Mouse (Mus musculus) left cerebral cortex, postnatal 14 days (tissue): ENCODE results near the gene Itprid2. TPM values are rescaled to one million over a fixed set of nuclear protein-coding genes. Genes with fewer than 3 reads are reported as not detected.

Source experiments
- DNase-seq, 2 experiments: peaks; one replicate each; pipeline ENCODE4 v3.0.0; 2021 to 2022; ENCODE audit warnings: low spot score in 2 of 2, mixed read lengths in 1 of 2
- intact Hi-C: fragments of 180-260 bp; cut with DNase I; formaldehyde crosslinking; loops from one replicate; pipeline ENCODE4 v1.15.1; 2025
- total RNA-seq, 2 experiments: library from RNA; stranded (reverse); gene quantifications; 2 replicates each; pipeline ENCODE4 v1.2.3; 2021

Itprid2 gene
- total RNA-seq, 2 experiments from 2014 or later: 26.1 to 28.8 TPM

GRCm38 (mm10) chr2:79638924-79639323 lies 3.8 kb downstream of the Itprid2 start:
- intact Hi-C loops: loop anchor here (5.0 kb wide), 1 partner anchor 127 kb away; no protein-coding TSS in a partner anchor

GRCm38 (mm10) chr2:79646237-79646688 lies 11.1 kb downstream of the Itprid2 start:
- intact Hi-C loops: loop anchor here (10.0 kb wide), 1 partner anchor 129 kb away; no protein-coding TSS in a partner anchor
- peak; percentile 61 to 71 for DNase-seq

More at GRCm38 (mm10) chr2:79638924-79639323, 3.8 kb downstream of the Itprid2 start:
- no peak for DNase-seq

DNA sequence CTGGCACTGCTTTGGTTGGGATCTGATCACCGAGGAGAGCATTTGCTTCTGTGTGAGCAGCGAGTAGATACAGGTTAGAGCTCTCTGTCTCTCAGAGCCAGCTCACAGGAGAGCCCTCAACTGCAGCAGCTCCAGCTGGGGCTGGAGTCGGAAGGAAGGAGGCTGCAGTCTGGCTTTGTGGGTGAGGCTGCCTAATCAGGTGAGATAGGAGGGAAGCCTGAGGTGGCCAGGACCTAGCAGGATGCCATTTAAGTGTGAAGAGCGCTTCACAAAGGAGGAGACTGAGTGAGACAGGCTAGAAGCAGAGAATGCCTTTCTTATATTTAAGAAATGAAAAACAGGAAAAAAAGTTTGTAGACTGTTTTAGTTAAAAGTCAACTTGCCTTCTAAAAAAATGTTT lies 11.9 kb downstream of the Itprid2 start:
- no peak for DNase-seq
- intact Hi-C loops: loop anchor here (10.0 kb wide), 1 partner anchor 128 kb away; no protein-coding TSS in a partner anchor

- DNase-seq: no peak
- intact Hi-C loops: loop anchor here (10.0 kb wide), 1 partner anchor 127 kb away; no protein-coding TSS in a partner anchor
Measured at GRCm38 (mm10) chr2:79647728-79648127, 12.6 kb downstream of the Itprid2 start.

DNA sequence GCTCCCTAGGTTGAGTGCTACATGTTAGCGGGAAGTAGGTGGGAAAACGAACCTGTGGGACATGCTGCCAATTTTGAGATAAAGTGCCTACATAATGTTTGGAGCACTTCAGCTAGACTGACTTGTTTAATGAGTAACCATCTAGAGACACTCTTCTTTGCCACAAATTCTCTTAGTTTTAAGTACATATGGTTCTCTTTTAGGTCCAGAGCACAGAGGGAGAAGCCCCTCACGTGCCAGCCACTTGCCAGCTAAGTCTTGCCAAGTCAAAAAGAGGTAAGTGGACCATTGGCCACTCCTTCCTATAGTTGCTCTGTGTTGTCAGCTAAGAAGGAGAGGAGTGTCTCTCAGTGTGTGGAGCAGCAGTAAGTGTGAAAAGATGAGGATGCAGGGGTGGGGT lies 16.0 kb downstream of the Itprid2 start:
- intact Hi-C loops: no loop called here
- no peak for DNase-seq

GRCm38 (mm10) chr2:79651701-79652100 lies 16.5 kb downstream of the Itprid2 start:
- intact Hi-C loops: no loop called here

GRCm38 (mm10) chr2:79652502-79652901 lies 17.4 kb downstream of the Itprid2 start:
- intact Hi-C loops: no loop called here
- no peak for DNase-seq

More at GRCm38 (mm10) chr2:79651701-79652100, 16.5 kb downstream of the Itprid2 start:
- no peak for DNase-seq

GRCm38 (mm10) chr2:79653093-79653808 lies 18.1 kb downstream of the Itprid2 start:
- DNase-seq: peak; percentile 29 to 49
- intact Hi-C loops: no loop called here

DNA sequence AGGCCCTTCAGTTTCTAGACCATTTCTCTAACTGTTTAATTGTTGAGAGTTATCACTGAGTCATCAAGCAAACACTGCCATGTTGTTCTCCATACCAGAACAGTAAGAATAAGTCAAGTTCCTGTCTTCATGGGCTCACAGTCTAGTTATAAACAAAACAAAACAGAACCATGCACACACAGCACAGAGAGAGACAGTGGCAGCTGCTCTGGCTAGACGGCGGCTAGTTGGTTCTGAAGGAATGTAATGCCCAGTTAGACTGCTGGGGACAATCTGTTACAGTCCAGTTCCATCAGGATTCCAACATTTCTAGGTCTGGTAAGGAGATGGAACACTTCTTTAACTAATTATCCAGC lies 18.6 kb downstream of the Itprid2 start:
- intact Hi-C loops: no loop called here
- DNase-seq: peak in 1 of 2 experiments; percentile 17

DNA sequence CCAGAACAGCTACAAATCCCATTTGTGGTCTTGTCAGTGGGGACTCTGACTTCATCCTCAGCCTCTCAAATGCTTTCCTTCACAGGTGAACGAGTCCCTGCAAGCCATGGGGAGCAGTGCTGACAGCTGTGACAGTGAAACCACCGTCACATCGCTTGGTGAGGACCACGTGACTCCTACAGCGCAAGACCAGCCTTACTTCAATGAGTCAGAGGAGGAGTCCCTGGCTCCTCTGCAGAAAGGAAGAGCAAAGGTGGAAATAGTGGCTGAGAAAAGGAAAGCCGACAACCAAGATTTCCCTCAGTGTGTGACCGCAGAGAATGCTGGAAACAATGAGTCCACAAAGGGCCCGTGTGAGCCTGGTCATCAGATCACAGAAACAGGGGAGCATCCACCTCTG lies 21.9 kb downstream of the Itprid2 start:
- DNase-seq: no peak
- intact Hi-C loops: no loop called here

DNA sequence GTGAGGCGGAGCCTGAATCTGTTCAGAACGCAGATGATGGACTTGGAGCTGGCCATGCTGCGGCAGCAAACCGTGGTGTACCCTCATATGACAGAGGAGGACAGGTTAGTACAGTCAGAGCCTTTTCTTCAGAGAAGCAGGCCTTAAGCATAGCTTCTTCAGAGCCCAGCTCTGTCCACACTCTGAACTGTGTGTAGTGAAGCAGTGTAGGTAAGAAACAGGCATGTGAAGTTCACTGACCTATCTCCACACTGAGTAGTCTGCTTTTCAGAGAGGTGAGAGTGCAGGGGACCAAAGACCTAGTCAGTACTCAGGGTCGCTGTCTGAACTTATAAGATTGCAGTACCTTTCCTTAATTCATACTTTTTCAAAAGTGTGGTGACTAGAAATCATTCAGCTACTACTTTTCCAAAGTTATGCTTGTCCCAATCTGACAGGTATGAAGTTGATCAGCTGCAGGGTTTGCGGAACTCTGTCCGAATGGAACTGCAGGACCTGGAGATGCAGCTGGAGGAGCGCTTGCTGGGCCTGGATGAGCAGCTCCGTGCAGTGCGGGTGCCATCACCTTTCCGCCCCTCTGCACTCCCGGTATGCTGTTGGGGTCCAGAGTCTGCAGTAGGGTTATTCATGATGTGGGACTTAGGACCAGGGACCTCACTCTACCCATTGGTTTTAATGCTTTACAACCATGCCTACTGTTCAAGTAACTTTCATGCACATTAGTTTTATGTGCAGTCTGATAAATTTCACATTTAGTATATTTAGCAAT lies 25.4 kb downstream of the Itprid2 start:
- intact Hi-C loops: no loop called here
- no peak for DNase-seq

DNA sequence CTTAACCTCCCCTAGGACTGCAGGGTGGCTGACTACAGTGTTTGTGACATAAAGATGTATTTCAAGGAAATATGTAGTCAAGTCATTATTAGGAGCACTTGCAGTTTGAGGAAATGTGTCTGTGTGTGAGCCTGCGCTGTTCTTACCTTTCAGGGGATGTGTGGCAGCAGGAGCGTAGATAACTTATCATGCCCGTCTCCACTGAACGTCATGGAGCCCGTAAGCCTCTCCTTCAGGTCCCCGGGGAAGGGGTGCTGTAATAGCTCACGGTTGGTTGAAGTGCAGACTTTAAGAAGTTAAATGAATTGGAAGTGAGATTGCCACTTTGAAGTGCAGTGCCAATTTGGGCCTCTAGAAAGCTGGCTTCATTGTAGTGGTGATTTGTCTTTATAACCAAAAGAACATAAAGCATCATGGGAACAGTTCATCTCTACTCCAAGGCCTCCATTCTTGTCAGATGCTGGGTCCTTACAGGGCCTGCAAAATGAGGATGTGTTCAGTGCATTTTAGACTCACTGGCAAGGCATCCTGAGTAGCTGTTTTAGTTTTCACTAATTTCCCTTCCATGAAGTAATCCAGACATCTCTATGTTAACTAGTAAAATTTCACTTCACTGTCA lies 26.4 kb downstream of the Itprid2 start:
- DNase-seq: no peak
- intact Hi-C loops: no loop called here

DNA sequence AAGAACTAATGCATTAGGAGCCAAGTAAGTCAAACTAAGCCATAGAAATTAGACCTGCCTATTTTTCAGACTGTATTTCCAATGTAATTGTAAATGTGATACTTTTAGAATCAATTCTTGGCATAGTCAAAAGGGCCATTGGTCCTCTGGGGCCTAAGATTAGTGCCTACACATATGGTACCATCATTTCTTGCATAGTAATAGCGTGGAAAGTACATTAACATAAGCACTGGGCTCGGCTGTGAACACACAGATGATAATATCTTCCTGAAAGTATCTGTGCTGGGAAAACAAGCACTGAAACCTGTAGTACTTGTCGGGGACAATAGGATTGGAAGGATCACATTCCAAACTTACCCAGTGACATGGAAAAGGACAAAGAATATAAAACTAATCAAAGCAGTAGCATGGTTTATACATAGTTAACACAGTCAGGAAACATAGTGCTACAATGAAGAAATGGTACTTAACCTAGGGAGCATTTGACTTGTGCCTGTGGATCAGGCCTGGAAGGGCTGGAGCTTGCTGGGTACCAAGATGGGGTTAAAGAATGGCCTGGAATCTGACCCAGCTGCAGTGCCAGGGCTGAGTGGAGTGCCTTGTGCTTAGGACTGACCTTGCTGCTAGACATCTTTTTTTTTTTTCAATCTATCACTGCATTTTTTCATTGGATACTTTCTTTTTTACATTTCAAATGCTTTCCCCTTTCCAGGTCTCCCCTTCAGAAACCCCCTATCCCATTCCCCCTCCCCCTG lies 29.6 kb downstream of the Itprid2 start:
- intact Hi-C loops: no loop called here
- DNase-seq: no peak

DNA sequence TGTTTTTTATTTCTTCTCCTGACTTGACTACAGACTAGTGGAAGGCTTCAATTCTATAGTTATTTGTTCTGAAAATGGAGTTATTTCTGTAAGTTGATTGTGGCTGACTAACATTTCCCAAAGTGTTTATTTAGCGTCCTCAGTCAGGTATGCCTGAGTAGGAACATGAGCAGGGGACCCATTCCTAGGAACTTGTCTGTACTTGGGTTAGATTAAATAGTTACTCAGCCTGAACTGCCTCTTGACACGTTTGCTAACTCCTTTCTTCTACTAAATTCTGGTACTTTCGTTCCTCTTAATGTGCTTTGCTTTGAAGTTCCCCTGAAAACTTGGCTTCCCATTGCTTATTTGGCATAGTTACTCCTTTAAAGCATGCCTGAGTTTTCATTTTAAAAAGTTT lies 30.3 kb downstream of the Itprid2 start:
- intact Hi-C loops: no loop called here
- DNase-seq: no peak

GRCm38 (mm10) chr2:79675266-79675665 lies 40.1 kb downstream of the Itprid2 start:
- no peak for DNase-seq
- intact Hi-C loops: no loop called here

DNA sequence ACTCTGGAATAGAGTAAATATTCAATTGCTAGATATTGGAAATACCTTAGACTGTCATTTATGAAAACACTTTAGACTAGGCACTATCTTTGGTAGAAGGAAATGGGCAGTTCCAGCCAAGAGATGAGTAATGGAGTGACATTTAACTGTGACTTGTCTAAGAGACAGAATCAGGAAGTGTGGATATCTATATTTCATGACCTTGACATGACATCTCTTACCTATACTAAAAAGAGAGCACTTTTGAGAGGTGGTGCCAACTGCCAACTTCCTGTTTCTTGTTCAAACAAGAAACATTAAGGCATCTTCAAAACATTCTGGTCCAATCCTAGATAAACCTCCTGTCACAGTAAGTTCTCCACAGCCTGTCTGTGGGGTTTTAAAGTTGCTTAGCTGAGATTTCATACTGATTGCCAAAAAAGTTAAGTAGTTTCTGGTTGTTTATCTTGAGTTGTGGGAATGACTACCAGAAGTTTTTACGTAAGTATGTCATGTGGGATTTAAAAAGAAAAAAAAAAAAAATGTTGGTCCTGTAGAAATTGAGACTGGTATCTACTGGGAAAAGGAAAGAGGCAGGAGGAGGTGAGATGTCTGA lies 42.6 kb downstream of the Itprid2 start:
- DNase-seq: no peak
- intact Hi-C loops: no loop called here

DNA sequence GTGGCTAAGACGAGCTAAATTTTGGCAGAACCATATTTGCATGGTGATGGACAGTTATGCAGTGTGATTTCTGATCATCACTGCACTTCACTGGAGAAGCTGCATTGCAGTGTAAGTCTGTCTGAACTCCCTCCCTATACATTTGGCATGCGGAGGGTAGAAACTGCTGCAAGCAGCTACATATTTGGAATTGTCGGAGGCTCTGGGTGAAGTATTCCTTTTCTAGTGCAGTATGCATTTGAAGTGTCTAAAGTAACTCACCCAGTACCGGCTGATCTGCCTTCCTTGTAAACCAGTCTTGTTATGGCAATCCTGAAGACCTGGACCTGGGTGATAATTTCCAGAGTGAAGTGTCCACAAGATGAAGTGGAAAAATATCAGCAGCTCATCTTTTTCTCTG lies 46.5 kb downstream of the Itprid2 start:
- intact Hi-C loops: no loop called here
- no peak for DNase-seq

- intact Hi-C loops: no loop called here
- peak in 1 of 2 experiments; percentile 66 for DNase-seq
Measured at GRCm38 (mm10) chr2:79683258-79683657, 48.1 kb downstream of the Itprid2 start.

GRCm38 (mm10) chr2:79690838-79691237 lies 55.7 kb downstream of the Itprid2 start:
- intact Hi-C loops: no loop called here

More at GRCm38 (mm10) chr2:79690838-79691237, 55.7 kb downstream of the Itprid2 start:
- no peak for DNase-seq
